Mouse (Mus musculus) ES-Bruce4 (cell line): ENCODE measurements around the gene Rnf26.

Experiments
- CTCF ChIP-seq: IDR thresholded peaks from one replicate; pipeline ENCODE4 v1.8.1; 2011; ENCODE audit warnings: low read depth, low read length
- EP300 ChIP-seq: IDR thresholded peaks from 2 replicates; pipeline ENCODE4 v1.6.1; 2011; ENCODE audit warnings: low read depth, low read length; ENCODE audit not compliant: insufficient read depth
- POLR2A ChIP-seq: IDR thresholded peaks from one replicate; pipeline ENCODE4 v1.8.1; 2011; ENCODE audit warnings: low read length; ENCODE audit not compliant: insufficient read depth

GRCm38 (mm10) chr9:44067960-44068330, 45.4 kb downstream of the Rnf26 start:
- TF ChIP-seq CTCF (no peak), POLR2A (no peak), EP300 (no peak)
